Mouse (Mus musculus): Measurements from ENCODE around the gene Cwc27. TPM values are rescaled to one million over a fixed set of nuclear protein-coding genes. Genes with fewer than 3 reads are reported as not detected.

Cwc27 gene
- polyA plus RNA-seq, 1 experiment: 3.6 TPM

- H3K9me3 ChIP-seq: 0 out of 2 replicates have a peak, but pooled peaks cover 5% of the 10 kb centered on the region
- TF ChIP-seq FLI1 (IDR thresholded peaks at IDR 0.05; ENCODE audit: low read length) (no peak), GATA1 (IDR thresholded peaks at IDR 0.05; ENCODE audit: borderline replicate concordance, low read length) (no peak)
- no peak overlapping the region for H3K4me3 ChIP-seq (replicated peaks)
- no peaks in the 10 kb centered on the region for H3K27me3 ChIP-seq (replicated peaks)
- H3K36me3 ChIP-seq (replicated peaks; ENCODE audit: low read length): peaks cover 57% of the 10 kb centered on the region
- peaks cover 60% of the 10 kb centered on the region for H3K4me1 ChIP-seq
Measured at GRCm38 (mm10) chr13:104822411-104822838, 5.5 kb upstream of the Cwc27 start.

- Histone ChIP-seq H3K36me3 (replicated peaks; ENCODE audit: low read length) (peaks cover 53% of the 10 kb centered on the region), H3K4me1 (peaks cover 58% of the 10 kb centered on the region), H3K4me3 (replicated peaks) (no peak overlapping the region), H3K27me3 (replicated peaks) (no peaks in the 10 kb centered on the region), H3K9me3 (0 out of 2 replicates have a peak, but pooled peaks cover under 1% of the 10 kb centered on the region)
- no peak for TF ChIP-seq FLI1 (IDR thresholded peaks at IDR 0.05; ENCODE audit: low read length)
- no peak for TF ChIP-seq GATA1 (IDR thresholded peaks at IDR 0.05; ENCODE audit: borderline replicate concordance, low read length)
Measured at GRCm38 (mm10) chr13:104821908-104822307, 5.0 kb upstream of the Cwc27 start.

GRCm38 (mm10) chr13:104821192-104821591, 4.2 kb upstream of the Cwc27 start:
- Histone ChIP-seq H3K36me3 (replicated peaks; ENCODE audit: low read length) (peaks cover 48% of the 10 kb centered on the region), H3K4me1 (peaks cover 57% of the 10 kb centered on the region), H3K9me3 (no peaks in the 10 kb centered on the region), H3K4me3 (replicated peaks) (no peak overlapping the region), H3K27me3 (replicated peaks) (no peaks in the 10 kb centered on the region)
- TF ChIP-seq FLI1 (IDR thresholded peaks at IDR 0.05; ENCODE audit: low read length) (no peak), GATA1 (IDR thresholded peaks at IDR 0.05; ENCODE audit: borderline replicate concordance, low read length) (no peak)

- no peak for TF ChIP-seq GATA1 (IDR thresholded peaks at IDR 0.05; ENCODE audit: borderline replicate concordance, low read length)
- no peak for TF ChIP-seq FLI1 (IDR thresholded peaks at IDR 0.05; ENCODE audit: low read length)
- Histone ChIP-seq H3K27me3 (replicated peaks) (no peaks in the 10 kb centered on the region), H3K9me3 (no peaks in the 10 kb centered on the region), H3K4me3 (replicated peaks) (peak overlapping the region; percentile 98), H3K4me1 (peaks cover 41% of the 10 kb centered on the region), H3K36me3 (replicated peaks; ENCODE audit: low read length) (peaks cover 31% of the 10 kb centered on the region)
Measured at GRCm38 (mm10) chr13:104817696-104818095, 754 bp upstream of the Cwc27 start.

GRCm38 (mm10) chr13:104816270-104816634, 690 bp downstream of the Cwc27 start:
- Histone ChIP-seq H3K9me3 (no peaks in the 10 kb centered on the region), H3K4me3 (replicated peaks) (peak overlapping the region; percentile 98), H3K27me3 (replicated peaks) (no peaks in the 10 kb centered on the region), H3K4me1 (peaks cover 33% of the 10 kb centered on the region), H3K36me3 (replicated peaks; ENCODE audit: low read length) (peaks cover 30% of the 10 kb centered on the region)
- TF ChIP-seq FLI1 (IDR thresholded peaks at IDR 0.05; ENCODE audit: low read length): no peak
- TF ChIP-seq GATA1 (IDR thresholded peaks at IDR 0.05; ENCODE audit: borderline replicate concordance, low read length): no peak

GRCm38 (mm10) chr13:104805681-104806080, 11.3 kb downstream of the Cwc27 start:
- no peaks in the 10 kb centered on the region for H3K9me3 ChIP-seq
- no peak for TF ChIP-seq FLI1 (IDR thresholded peaks at IDR 0.05; ENCODE audit: low read length)
- TF ChIP-seq GATA1 (IDR thresholded peaks at IDR 0.05; ENCODE audit: borderline replicate concordance, low read length): no peak
- H3K36me3 ChIP-seq (replicated peaks; ENCODE audit: low read length): peaks cover 78% of the 10 kb centered on the region
- no peak overlapping the region for H3K4me3 ChIP-seq (replicated peaks)
- no peaks in the 10 kb centered on the region for H3K27me3 ChIP-seq (replicated peaks)
- no peaks in the 10 kb centered on the region for H3K4me1 ChIP-seq

- TF ChIP-seq FLI1 (IDR thresholded peaks at IDR 0.05; ENCODE audit: low read length): no peak
- TF ChIP-seq GATA1 (IDR thresholded peaks at IDR 0.05; ENCODE audit: borderline replicate concordance, low read length): no peak
- H3K27me3 ChIP-seq (replicated peaks): no peaks in the 10 kb centered on the region
- 0 out of 2 replicates have a peak, but pooled peaks cover under 1% of the 10 kb centered on the region for H3K4me1 ChIP-seq
- no peak overlapping the region for H3K4me3 ChIP-seq (replicated peaks)
- H3K36me3 ChIP-seq (replicated peaks; ENCODE audit: low read length): peaks cover 74% of the 10 kb centered on the region
- no peaks in the 10 kb centered on the region for H3K9me3 ChIP-seq
Measured at GRCm38 (mm10) chr13:104799566-104800182, 17.3 kb downstream of the Cwc27 start.

GRCm38 (mm10) chr13:104799067-104799466, 17.9 kb downstream of the Cwc27 start:
- 0 out of 2 replicates have a peak, but pooled peaks cover 3% of the 10 kb centered on the region for H3K4me1 ChIP-seq
- no peaks in the 10 kb centered on the region for H3K27me3 ChIP-seq (replicated peaks)
- TF ChIP-seq GATA1 (IDR thresholded peaks at IDR 0.05; ENCODE audit: borderline replicate concordance, low read length) (no peak), FLI1 (IDR thresholded peaks at IDR 0.05; ENCODE audit: low read length) (no peak)
- H3K36me3 ChIP-seq (replicated peaks; ENCODE audit: low read length): peaks cover 74% of the 10 kb centered on the region
- no peak overlapping the region for H3K4me3 ChIP-seq (replicated peaks)
- H3K9me3 ChIP-seq: no peaks in the 10 kb centered on the region

- Histone ChIP-seq H3K36me3 (replicated peaks; ENCODE audit: low read length) (peaks cover 64% of the 10 kb centered on the region), H3K9me3 (no peaks in the 10 kb centered on the region), H3K27me3 (replicated peaks) (no peaks in the 10 kb centered on the region), H3K4me3 (replicated peaks) (peak overlapping the region; percentile 42), H3K4me1 (0 out of 2 replicates have a peak, but pooled peaks cover 3% of the 10 kb centered on the region)
- TF ChIP-seq GATA1 (IDR thresholded peaks at IDR 0.05; ENCODE audit: borderline replicate concordance, low read length) (no peak), FLI1 (IDR thresholded peaks at IDR 0.05; ENCODE audit: low read length) (no peak)
Measured at GRCm38 (mm10) chr13:104794421-104794820, 22.5 kb downstream of the Cwc27 start.

GRCm38 (mm10) chr13:104792184-104792583, 24.8 kb downstream of the Cwc27 start, which contains the start of gene Srek1ip1:
Gene Srek1ip1, plus strand, starts transcription at chr13:104792484.
- H3K4me3 ChIP-seq (replicated peaks): no peak within 1 kb of the TSS
- peaks cover 60% of the 10 kb centered on the region for H3K36me3 ChIP-seq (replicated peaks; ENCODE audit: low read length)
- H3K4me1 ChIP-seq: 0 out of 2 replicates have a peak, but pooled peaks cover 3% of the 10 kb centered on the region
- H3K9me3 ChIP-seq: no peaks in the 10 kb centered on the region
- no peak for TF ChIP-seq FLI1 (IDR thresholded peaks at IDR 0.05; ENCODE audit: low read length)
- TF ChIP-seq GATA1 (IDR thresholded peaks at IDR 0.05; ENCODE audit: borderline replicate concordance, low read length): no peak
- H3K27me3 ChIP-seq (replicated peaks): no peaks in the 10 kb centered on the region
